In genomic region chr4:30450395-30450794, GRCm38 (mm10) we compare ENCODE assay signal across 20 mouse cellular contexts.
DNase-seq lines count a peak whose midpoint lies in the region; ATAC-seq and TF ChIP-seq lines count a peak whose summit lies in the region.
"Had no signal": no experiment of that assay in that cellular context is flagged by ENCODE, and none has a peak within 500 bp of the region (broad histone marks: within the 10 kb centered on the region; RNA-seq: fewer than 3 reads in every experiment).

No protein-coding gene starts in this region.

- H3K4me3 ChIP-seq in hindbrain, postnatal 0 days (ENCODE audit: low read length), result no peak overlapping the region
- no peak overlapping the region for H3K4me3 ChIP-seq in hindbrain, embryonic 14.5 days (replicated peaks; ENCODE audit: low read length)
- H3K4me3 ChIP-seq: erythroblast, embryonic 14.5 days; heart, embryonic 15.5 days; hindbrain, embryonic 10.5 days; intestine, embryonic 15.5 days; limb, embryonic 15.5 days had no signal

- H3K27me3 ChIP-seq in hindbrain, postnatal 0 days (ENCODE audit: insufficient read depth, low read length), result no peaks in the 10 kb centered on the region
- H3K27me3 ChIP-seq in hindbrain, embryonic 14.5 days (ENCODE audit: control insufficient read depth, insufficient read depth, low read length), result no peaks in the 10 kb centered on the region
- H3K27me3 ChIP-seq: heart, embryonic 15.5 days; intestine, embryonic 15.5 days; limb, embryonic 15.5 days had no signal

- peak; percentile 57 for DNase-seq in hindbrain, postnatal 0 days (ENCODE audit: low spot score)
- DNase-seq in hindbrain, embryonic 14.5 days (ENCODE audit: low spot score), result no peak
- peak; percentile 17 for DNase-seq in lung, postnatal 10 days
- DNase-seq in lung, postnatal 14 days, result no peak
- DNase-seq in brain, adult 2 months (ENCODE audit: low read depth, low spot score), result peak; percentile 4
- peak; percentile 61 for DNase-seq in retina, embryonic 14.5 days (ENCODE audit: low spot score)
- no peak for DNase-seq in adrenal gland, postnatal 36 days
- DNase-seq: adrenal gland, postnatal 10 days; cerebellum, adult 8-10 months; embryo, embryonic 11 days; gastrocnemius, postnatal 10 days; heart, adult 18-20 months; layer of hippocampus, adult 9-11 months had no signal

- no peaks in the 10 kb centered on the region for H3K36me3 ChIP-seq in hindbrain, postnatal 0 days (ENCODE audit: insufficient read depth, low read length)
- no peaks in the 10 kb centered on the region for H3K36me3 ChIP-seq in hindbrain, embryonic 14.5 days (replicated peaks; ENCODE audit: control insufficient read depth, insufficient read depth)
- H3K36me3 ChIP-seq: heart, embryonic 15.5 days; hindbrain, embryonic 10.5 days; intestine, embryonic 15.5 days; limb, embryonic 15.5 days had no signal

- WGBS in hindbrain, postnatal 0 days, result 58% methylated on average over 1 of the region's 1 CpGs
- WGBS in hindbrain, embryonic 14.5 days, result 79% methylated on average over 1 of the region's 1 CpGs

- peak; percentile 63; the same call in 1 of the 2 replicates for ATAC-seq in hindbrain, postnatal 0 days
- no peak for ATAC-seq in hindbrain, embryonic 14.5 days (ENCODE audit: low FRiP score)
- no peak for ATAC-seq in frontal cortex, adult (ENCODE audit: low TSS enrichment)
- ATAC-seq: intestine, embryonic 15.5 days had no signal

- no peaks in the 10 kb centered on the region for H3K4me1 ChIP-seq in hindbrain, postnatal 0 days (ENCODE audit: insufficient read depth, low read length)
- no peaks in the 10 kb centered on the region for H3K4me1 ChIP-seq in hindbrain, embryonic 14.5 days (replicated peaks; ENCODE audit: control insufficient read depth, insufficient read depth, low read length)
- H3K4me1 ChIP-seq: hindbrain, embryonic 10.5 days; intestine, embryonic 15.5 days; limb, embryonic 15.5 days had no signal

- H3K9ac ChIP-seq in hindbrain, postnatal 0 days (replicated peaks; ENCODE audit: low read length), result no peak overlapping the region
- no peak overlapping the region for H3K9ac ChIP-seq in hindbrain, embryonic 14.5 days
- H3K9ac ChIP-seq: heart, embryonic 15.5 days; intestine, embryonic 15.5 days; limb, embryonic 15.5 days had no signal

- no peaks in the 10 kb centered on the region for H3K9me3 ChIP-seq in hindbrain, postnatal 0 days (ENCODE audit: low read length)
- H3K9me3 ChIP-seq in hindbrain, embryonic 14.5 days (ENCODE audit: control insufficient read depth, low read length), result no peaks in the 10 kb centered on the region
- H3K9me3 ChIP-seq: heart, embryonic 15.5 days; hindbrain, embryonic 10.5 days; intestine, embryonic 15.5 days; limb, embryonic 15.5 days had no signal

- H3K4me2 ChIP-seq in hindbrain, postnatal 0 days (ENCODE audit: low read depth, low read length), result no peak overlapping the region
- H3K4me2 ChIP-seq in hindbrain, embryonic 14.5 days (replicated peaks), result no peak overlapping the region
- H3K4me2 ChIP-seq: heart, embryonic 15.5 days; intestine, embryonic 15.5 days; limb, embryonic 15.5 days had no signal

- H3K27ac ChIP-seq in hindbrain, postnatal 0 days, result no peak overlapping the region
- no peak overlapping the region for H3K27ac ChIP-seq in hindbrain, embryonic 14.5 days
- H3K27ac ChIP-seq: heart, embryonic 15.5 days; hindbrain, embryonic 10.5 days; intestine, embryonic 15.5 days; kidney, postnatal 0 days; limb, embryonic 15.5 days had no signal

- no peak for TF ChIP-seq CTCF in hindbrain, postnatal 0 days (IDR thresholded peaks at IDR 0.05; ENCODE audit: low read depth)

Comparison
In these comparisons a context has a peak if more than half of its experiments do, and no peak if none do; other contexts are left out.
1. DNase-seq: peak in hindbrain, postnatal 0 days (single experiment), lung, postnatal 10 days (single experiment), brain, adult 2 months (single experiment) and retina, embryonic 14.5 days (single experiment); none in hindbrain, embryonic 14.5 days (single experiment), lung, postnatal 14 days (single experiment) and adrenal gland, postnatal 36 days (0 of 2).